Mouse (Mus musculus): ENCODE data around the gene Gpc5. TPM values are rescaled to one million over a fixed set of nuclear protein-coding genes. Genes with fewer than 3 reads are reported as not detected.

Gpc5 gene
- polyA plus RNA-seq, 1 experiment from 2014 or later = 0.07 TPM

DNA sequence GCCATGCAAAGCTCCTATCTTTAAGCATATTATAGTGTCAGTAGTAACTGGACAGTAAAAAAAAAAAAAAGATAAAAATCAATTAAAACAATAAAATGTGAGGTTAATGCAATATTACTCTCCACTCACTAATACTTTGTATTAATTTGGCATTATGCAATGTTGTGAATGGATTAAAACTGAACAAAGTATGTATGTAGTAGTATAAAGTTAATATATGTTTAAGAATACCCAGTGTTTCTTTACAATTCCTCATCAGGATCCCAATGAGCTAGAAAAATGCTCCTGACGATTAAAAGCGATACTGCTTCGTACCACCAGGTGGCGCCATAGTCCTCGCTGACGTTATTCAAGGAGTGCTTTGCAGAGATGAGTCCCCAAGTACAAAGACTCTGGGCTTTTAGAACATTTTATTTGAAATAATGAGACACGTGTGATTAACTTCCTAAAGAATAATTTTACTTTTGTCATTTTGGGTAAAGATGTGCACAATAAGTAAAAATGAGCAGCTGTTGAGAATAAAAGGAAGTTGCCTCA, 739.3 kb downstream of the Gpc5 start:
- H3K27me3 ChIP-seq (ENCODE audit: control insufficient read depth, insufficient read depth, low read length) = no peaks in the 10 kb centered on the region
- no peak overlapping the region for H3K4me3 ChIP-seq (ENCODE audit: low read depth, low read length)
- WGBS = 3% methylated on average over 7 of the region's 7 CpGs
- H3K4me1 ChIP-seq (replicated peaks; ENCODE audit: control insufficient read depth, insufficient read depth) = no peaks in the 10 kb centered on the region
- no peak for ATAC-seq (ENCODE audit: low FRiP score, low TSS enrichment)
- H3K9me3 ChIP-seq (ENCODE audit: control insufficient read depth, low read length) = no peaks in the 10 kb centered on the region
- H3K9ac ChIP-seq (ENCODE audit: low read length) = no peak overlapping the region
- H3K27ac ChIP-seq (replicated peaks) = no peak overlapping the region
- H3K36me3 ChIP-seq (ENCODE audit: control insufficient read depth, insufficient read depth, low read length) = no peaks in the 10 kb centered on the region
- no peak for TF ChIP-seq EP300 (optimal IDR thresholded peaks at IDR 0.05)
- TF ChIP-seq CTCF (IDR thresholded peaks at IDR 0.05; ENCODE audit: low read depth) = peak; percentile 96
- no peak overlapping the region for H3K4me2 ChIP-seq (replicated peaks; ENCODE audit: low read depth)
- peak; percentile 54 for DNase-seq (ENCODE audit: low spot score)

DNA sequence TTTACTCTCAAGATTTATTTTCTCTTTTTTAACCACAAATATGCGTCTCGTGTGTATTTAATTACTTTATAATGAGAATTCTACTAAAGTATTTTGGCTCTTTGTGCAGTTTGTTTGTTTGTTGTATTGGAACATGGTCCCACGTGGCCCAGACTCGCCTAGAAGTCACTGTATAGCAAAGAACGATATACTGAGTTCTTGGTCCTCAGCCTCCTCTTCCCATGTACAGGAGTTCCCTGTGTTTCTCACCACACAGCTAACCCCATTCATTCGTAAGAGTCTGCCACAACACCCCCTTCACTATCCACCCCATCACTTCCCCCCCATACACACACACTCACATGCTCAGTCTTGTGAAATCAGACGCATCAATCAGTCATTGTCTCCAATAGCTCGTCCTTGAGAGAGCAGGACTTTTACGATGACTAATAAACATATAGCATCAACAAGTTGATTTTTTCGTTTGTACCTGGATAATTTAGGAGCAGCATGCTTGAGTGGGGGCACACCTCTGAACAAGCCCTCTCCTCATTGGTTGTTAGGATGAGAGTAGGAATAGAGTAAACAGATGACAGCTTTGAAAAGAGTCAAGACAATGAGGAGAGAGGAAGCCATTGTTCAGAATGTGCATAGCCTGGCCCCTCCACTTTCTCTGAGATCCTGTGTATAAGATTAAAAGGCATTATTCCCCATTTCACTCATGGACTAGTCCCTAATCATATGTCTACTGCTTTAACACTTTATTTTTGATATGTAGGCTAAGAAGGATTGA, 740.0 kb downstream of the Gpc5 start:
- Histone ChIP-seq H3K4me1 (replicated peaks; ENCODE audit: control insufficient read depth, insufficient read depth) (no peaks in the 10 kb centered on the region), H3K27ac (replicated peaks) (no peak overlapping the region), H3K4me2 (replicated peaks; ENCODE audit: low read depth) (no peak overlapping the region), H3K9ac (ENCODE audit: low read length) (no peak overlapping the region), H3K27me3 (ENCODE audit: control insufficient read depth, insufficient read depth, low read length) (no peaks in the 10 kb centered on the region), H3K9me3 (ENCODE audit: control insufficient read depth, low read length) (no peaks in the 10 kb centered on the region), H3K36me3 (ENCODE audit: control insufficient read depth, insufficient read depth, low read length) (no peaks in the 10 kb centered on the region), H3K4me3 (ENCODE audit: low read depth, low read length) (no peak overlapping the region)
- WGBS = 71% methylated on average over 10 of the region's 10 CpGs
- ATAC-seq (ENCODE audit: low FRiP score, low TSS enrichment) (no peak), DNase-seq (ENCODE audit: low spot score) (no peak)
- TF ChIP-seq CTCF (IDR thresholded peaks at IDR 0.05; ENCODE audit: low read depth) (no peak), EP300 (optimal IDR thresholded peaks at IDR 0.05) (no peak)

DNA sequence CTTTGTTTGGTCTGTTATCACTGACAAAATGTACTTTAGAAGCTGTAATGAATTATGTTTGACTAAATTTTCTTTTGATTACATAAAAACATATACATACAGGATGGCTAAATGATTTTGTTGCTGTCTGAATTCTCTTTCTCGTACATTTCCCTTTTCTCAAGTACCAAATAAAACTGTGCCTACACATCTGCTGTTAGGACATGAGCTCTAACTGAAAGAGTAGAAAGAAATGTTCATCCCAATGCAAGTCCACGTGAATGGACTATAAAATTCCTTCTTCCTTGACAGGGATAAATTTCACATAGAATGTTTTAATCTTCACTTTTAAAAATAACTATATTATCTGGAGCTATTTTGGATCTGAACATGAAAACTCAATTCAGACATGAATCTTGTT, 751.8 kb downstream of the Gpc5 start:
- ATAC-seq (ENCODE audit: low FRiP score, low TSS enrichment) = no peak
- 51% methylated on average over 2 of the region's 2 CpGs for WGBS
- Histone ChIP-seq H3K4me3 (ENCODE audit: low read depth, low read length) (no peak overlapping the region), H3K27me3 (ENCODE audit: control insufficient read depth, insufficient read depth, low read length) (no peaks in the 10 kb centered on the region), H3K9ac (ENCODE audit: low read length) (no peak overlapping the region), H3K4me2 (replicated peaks; ENCODE audit: low read depth) (no peak overlapping the region), H3K36me3 (ENCODE audit: control insufficient read depth, insufficient read depth, low read length) (no peaks in the 10 kb centered on the region), H3K4me1 (replicated peaks; ENCODE audit: control insufficient read depth, insufficient read depth) (no peaks in the 10 kb centered on the region), H3K27ac (replicated peaks) (no peak overlapping the region), H3K9me3 (ENCODE audit: control insufficient read depth, low read length) (no peaks in the 10 kb centered on the region)
- no peak for TF ChIP-seq CTCF (IDR thresholded peaks at IDR 0.05; ENCODE audit: low read depth)
- TF ChIP-seq EP300 (optimal IDR thresholded peaks at IDR 0.05) = no peak
- no peak for DNase-seq (ENCODE audit: low spot score)

DNA sequence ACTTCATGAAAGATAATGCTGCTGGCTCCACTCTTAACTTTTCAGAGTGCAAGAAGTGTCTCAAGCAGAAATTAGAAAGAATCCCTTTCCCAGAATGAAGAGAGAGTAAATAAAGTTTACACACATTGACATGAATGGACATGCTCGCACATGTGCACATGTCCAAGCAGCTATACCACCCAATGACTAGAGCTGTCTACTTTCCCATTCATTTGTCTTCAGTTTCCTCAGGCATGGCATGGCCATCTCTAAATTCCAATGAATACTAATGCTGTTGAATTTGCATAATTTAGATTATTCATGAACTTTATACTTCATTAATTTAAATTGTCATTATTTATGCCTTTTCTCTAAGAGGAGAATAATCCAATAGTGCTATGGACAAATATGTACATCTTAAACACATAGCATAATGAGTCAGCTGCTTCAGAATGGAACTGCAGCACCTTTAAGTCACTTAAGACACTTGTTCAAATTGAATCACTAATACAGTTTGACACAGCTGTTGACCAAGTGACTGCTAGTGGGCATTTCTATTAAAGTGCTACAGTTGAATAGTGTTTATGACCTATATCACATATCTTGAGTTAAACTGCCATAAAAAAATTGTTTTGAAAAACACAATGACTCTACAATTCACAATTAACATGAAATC, 752.9 kb downstream of the Gpc5 start:
- H3K4me3 ChIP-seq (ENCODE audit: low read depth, low read length) = no peak overlapping the region
- H3K9ac ChIP-seq (ENCODE audit: low read length) = no peak overlapping the region
- no peak overlapping the region for H3K27ac ChIP-seq (replicated peaks)
- TF ChIP-seq EP300 (optimal IDR thresholded peaks at IDR 0.05) (no peak), CTCF (IDR thresholded peaks at IDR 0.05; ENCODE audit: low read depth) (no peak)
- no peak for DNase-seq (ENCODE audit: low spot score)
- H3K36me3 ChIP-seq (ENCODE audit: control insufficient read depth, insufficient read depth, low read length) = no peaks in the 10 kb centered on the region
- no peaks in the 10 kb centered on the region for H3K27me3 ChIP-seq (ENCODE audit: control insufficient read depth, insufficient read depth, low read length)
- H3K9me3 ChIP-seq (ENCODE audit: control insufficient read depth, low read length) = no peaks in the 10 kb centered on the region
- H3K4me1 ChIP-seq (replicated peaks; ENCODE audit: control insufficient read depth, insufficient read depth) = no peaks in the 10 kb centered on the region
- 95% methylated on average over 1 of the region's 1 CpGs for WGBS
- ATAC-seq (ENCODE audit: low FRiP score, low TSS enrichment) = no peak
- H3K4me2 ChIP-seq (replicated peaks; ENCODE audit: low read depth) = no peak overlapping the region

DNA sequence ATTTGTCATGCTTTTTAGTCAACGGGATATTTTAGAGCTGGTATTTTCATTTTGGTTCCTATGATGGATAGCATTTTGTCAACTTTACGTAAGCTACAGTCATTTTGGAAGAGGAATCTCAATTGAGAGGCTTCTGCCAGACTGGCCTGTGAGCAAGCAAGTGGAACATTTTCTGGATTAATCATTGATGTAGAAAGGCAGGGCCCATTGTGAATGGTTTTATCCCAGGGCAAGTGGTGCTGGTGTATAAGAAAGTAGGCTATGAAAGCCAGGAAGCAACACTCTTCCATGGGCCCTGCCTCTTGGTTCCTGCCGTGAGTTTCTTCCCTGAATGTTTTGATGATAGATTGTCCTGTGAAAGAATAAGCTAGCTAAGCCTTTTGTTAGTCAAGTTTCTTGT, 777.1 kb downstream of the Gpc5 start:
- no peaks in the 10 kb centered on the region for H3K4me1 ChIP-seq (replicated peaks; ENCODE audit: control insufficient read depth, insufficient read depth)
- no peak overlapping the region for H3K4me3 ChIP-seq (ENCODE audit: low read depth, low read length)
- H3K9ac ChIP-seq (ENCODE audit: low read length) = no peak overlapping the region
- H3K27me3 ChIP-seq (ENCODE audit: control insufficient read depth, insufficient read depth, low read length) = no peaks in the 10 kb centered on the region
- no peak for ATAC-seq (ENCODE audit: low FRiP score, low TSS enrichment)
- TF ChIP-seq CTCF (IDR thresholded peaks at IDR 0.05; ENCODE audit: low read depth) (no peak), EP300 (optimal IDR thresholded peaks at IDR 0.05) (no peak)
- no peak overlapping the region for H3K27ac ChIP-seq (replicated peaks)
- no peaks in the 10 kb centered on the region for H3K9me3 ChIP-seq (ENCODE audit: control insufficient read depth, low read length)
- H3K36me3 ChIP-seq (ENCODE audit: control insufficient read depth, insufficient read depth, low read length) = no peaks in the 10 kb centered on the region
- 65% methylated on average over 3 of the region's 3 CpGs for WGBS
- DNase-seq (ENCODE audit: low spot score) = no peak
- H3K4me2 ChIP-seq (replicated peaks; ENCODE audit: low read depth) = no peak overlapping the region

DNA sequence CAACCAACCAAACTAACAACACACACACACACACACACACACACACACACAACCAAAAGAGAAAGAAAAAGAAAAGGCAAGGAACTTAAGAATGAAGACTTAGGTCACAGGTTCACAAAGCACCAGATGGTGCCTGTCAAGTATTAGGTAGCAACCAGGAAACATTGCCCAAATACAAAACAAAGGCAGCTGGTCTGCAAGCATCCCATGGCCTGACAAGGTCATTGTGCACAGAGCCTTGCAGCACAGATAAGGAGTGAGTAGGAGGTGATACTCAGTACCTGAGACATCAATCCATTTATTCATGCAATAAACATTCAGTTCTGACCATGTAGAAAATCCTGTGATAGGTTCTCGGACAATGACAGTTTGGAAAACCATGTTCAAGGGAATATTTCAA, 884.0 kb downstream of the Gpc5 start:
- no peaks in the 10 kb centered on the region for H3K9me3 ChIP-seq (ENCODE audit: control insufficient read depth, low read length)
- H3K36me3 ChIP-seq (ENCODE audit: control insufficient read depth, insufficient read depth, low read length) = no peaks in the 10 kb centered on the region
- no peak for TF ChIP-seq CTCF (IDR thresholded peaks at IDR 0.05; ENCODE audit: low read depth)
- TF ChIP-seq EP300 (optimal IDR thresholded peaks at IDR 0.05) = no peak
- no peaks in the 10 kb centered on the region for H3K27me3 ChIP-seq (ENCODE audit: control insufficient read depth, insufficient read depth, low read length)
- H3K9ac ChIP-seq (ENCODE audit: low read length) = no peak overlapping the region
- H3K4me1 ChIP-seq (replicated peaks; ENCODE audit: control insufficient read depth, insufficient read depth) = no peaks in the 10 kb centered on the region
- no peak for ATAC-seq (ENCODE audit: low FRiP score, low TSS enrichment)
- no peak overlapping the region for H3K4me3 ChIP-seq (ENCODE audit: low read depth, low read length)
- 72% methylated on average over 1 of the region's 1 CpGs for WGBS
- DNase-seq (ENCODE audit: low spot score) = no peak
- H3K4me2 ChIP-seq (replicated peaks; ENCODE audit: low read depth) = no peak overlapping the region
- no peak overlapping the region for H3K27ac ChIP-seq (replicated peaks)
